ENCODE assay signal across 14 mouse cellular contexts in the genomic region with DNA sequence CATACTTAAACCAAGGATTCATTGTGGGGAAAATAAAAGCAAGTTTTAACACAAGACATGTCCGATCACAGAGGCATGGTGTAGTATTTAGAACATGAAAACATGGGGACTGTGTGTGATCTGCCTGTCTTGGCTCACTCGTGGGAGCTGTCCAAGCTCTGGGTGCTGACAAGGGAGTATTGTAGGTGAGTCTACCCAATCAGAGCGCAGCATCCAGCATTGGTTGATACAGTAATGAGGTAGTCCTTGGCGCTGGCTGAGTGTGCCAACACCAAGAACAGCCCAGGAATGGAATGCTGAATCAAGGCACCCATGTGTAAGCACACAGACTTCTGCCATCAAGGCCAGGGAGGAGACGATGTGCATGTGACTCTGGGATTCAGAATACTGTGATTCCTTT.
DNase-seq lines count a peak whose midpoint lies in the region; ATAC-seq and TF ChIP-seq lines count a peak whose summit lies in the region.
"Had no signal": no experiment of that assay in that cellular context is flagged by ENCODE, and none has a peak within 500 bp of the region (broad histone marks: within the 10 kb centered on the region; RNA-seq: fewer than 3 reads in every experiment).

No protein-coding gene starts in this region.

- H3K36me3 ChIP-seq in forebrain, embryonic 11.5 days (ENCODE audit: control insufficient read depth, insufficient read depth, low read length), result no peaks in the 10 kb centered on the region
- no peaks in the 10 kb centered on the region for H3K36me3 ChIP-seq in forebrain, embryonic 10.5 days (replicated peaks)
- H3K36me3 ChIP-seq in lung, postnatal 0 days (ENCODE audit: insufficient read depth, low read length), result no peaks in the 10 kb centered on the region
- H3K36me3 ChIP-seq in limb, embryonic 10.5 days, result no peaks in the 10 kb centered on the region
- H3K36me3 ChIP-seq: intestine, embryonic 15.5 days; midbrain, embryonic 15.5 days; stomach, embryonic 15.5 days had no signal

- WGBS in forebrain, embryonic 11.5 days, result 67% methylated on average over 5 of the region's 5 CpGs
- 70% methylated on average over 5 of the region's 5 CpGs for WGBS in forebrain, embryonic 10.5 days
- WGBS in lung, postnatal 0 days, result 66% methylated on average over 5 of the region's 5 CpGs
- WGBS in limb, embryonic 10.5 days, result 62% methylated on average over 5 of the region's 5 CpGs

- TF ChIP-seq CTCF in lung, postnatal 0 days (IDR thresholded peaks at IDR 0.05), result no peak

- H3K4me1 ChIP-seq in forebrain, embryonic 11.5 days (replicated peaks; ENCODE audit: control insufficient read depth, insufficient read depth, low read length), result peaks cover 4% of the 10 kb centered on the region
- H3K4me1 ChIP-seq in forebrain, embryonic 10.5 days, result peaks cover 27% of the 10 kb centered on the region
- H3K4me1 ChIP-seq in lung, postnatal 0 days (ENCODE audit: insufficient read depth, low read depth, low read length), result no peaks in the 10 kb centered on the region
- H3K4me1 ChIP-seq in limb, embryonic 10.5 days, result peaks cover 4% of the 10 kb centered on the region
- H3K4me1 ChIP-seq: intestine, embryonic 15.5 days; stomach, embryonic 15.5 days had no signal

- no peaks in the 10 kb centered on the region for H3K27me3 ChIP-seq in forebrain, embryonic 11.5 days (ENCODE audit: control insufficient read depth, insufficient read depth, low read length)
- H3K27me3 ChIP-seq in forebrain, embryonic 10.5 days (ENCODE audit: poor library complexity, severe bottlenecking), result no peaks in the 10 kb centered on the region
- H3K27me3 ChIP-seq in lung, postnatal 0 days (replicated peaks; ENCODE audit: insufficient read depth, low read length), result no peaks in the 10 kb centered on the region
- H3K27me3 ChIP-seq in limb, embryonic 10.5 days (ENCODE audit: low read depth, poor library complexity, severe bottlenecking), result no peaks in the 10 kb centered on the region
- H3K27me3 ChIP-seq: intestine, embryonic 15.5 days; midbrain, embryonic 15.5 days; stomach, embryonic 15.5 days had no signal

- no peaks in the 10 kb centered on the region for H3K9me3 ChIP-seq in forebrain, embryonic 11.5 days (ENCODE audit: control insufficient read depth, low read length)
- no peaks in the 10 kb centered on the region for H3K9me3 ChIP-seq in forebrain, embryonic 10.5 days
- H3K9me3 ChIP-seq in lung, postnatal 0 days (ENCODE audit: low read length), result no peaks in the 10 kb centered on the region
- H3K9me3 ChIP-seq in limb, embryonic 10.5 days (replicated peaks), result no peaks in the 10 kb centered on the region
- H3K9me3 ChIP-seq: intestine, embryonic 15.5 days; midbrain, embryonic 15.5 days; stomach, embryonic 15.5 days had no signal

- no peak overlapping the region for H3K4me3 ChIP-seq in forebrain, embryonic 11.5 days (ENCODE audit: low read depth, low read length)
- no peak overlapping the region for H3K4me3 ChIP-seq in forebrain, embryonic 10.5 days
- no peak overlapping the region for H3K4me3 ChIP-seq in lung, postnatal 0 days (ENCODE audit: low read depth, low read length)
- H3K4me3 ChIP-seq in limb, embryonic 10.5 days, result no peak overlapping the region
- H3K4me3 ChIP-seq: intestine, embryonic 15.5 days; midbrain, embryonic 15.5 days; stomach, embryonic 15.5 days had no signal

- H3K4me2 ChIP-seq in forebrain, embryonic 11.5 days (ENCODE audit: low read depth, low read length, severe bottlenecking), result no peak overlapping the region
- H3K4me2 ChIP-seq in lung, postnatal 0 days (replicated peaks; ENCODE audit: low read depth, low read length), result no peak overlapping the region
- H3K4me2 ChIP-seq: intestine, embryonic 15.5 days; midbrain, embryonic 15.5 days; stomach, embryonic 15.5 days had no signal

- ATAC-seq in forebrain, embryonic 11.5 days (replicated peaks; ENCODE audit: low FRiP score), result no peak
- ATAC-seq in lung, postnatal 0 days, result peak; percentile 26; the same call in 1 of the 2 replicates
- ATAC-seq: intestine, embryonic 15.5 days; liver, postnatal 0 days; midbrain, embryonic 15.5 days had no signal

- no peak for TF ChIP-seq EP300 in lung, postnatal 0 days (IDR thresholded peaks at IDR 0.05)

- H3K27ac ChIP-seq in forebrain, embryonic 11.5 days (ENCODE audit: low read depth, low read length), result no peak overlapping the region
- H3K27ac ChIP-seq in forebrain, embryonic 10.5 days, result no peak overlapping the region
- no peak overlapping the region for H3K27ac ChIP-seq in lung, postnatal 0 days (ENCODE audit: low read length)
- no peak overlapping the region for H3K27ac ChIP-seq in limb, embryonic 10.5 days
- H3K27ac ChIP-seq: intestine, embryonic 15.5 days; midbrain, embryonic 15.5 days; stomach, embryonic 15.5 days had no signal

- peak; percentile 56 for DNase-seq in forebrain, embryonic 11.5 days (ENCODE audit: low spot score)
- DNase-seq in forebrain, embryonic 10.5 days (ENCODE audit: extremely low spot score, low spot score), result no peak
- DNase-seq in lung, postnatal 0 days (ENCODE audit: low spot score), result peak; percentile 8
- DNase-seq in lung, postnatal 25 days (ENCODE audit: low spot score), result no peak
- DNase-seq in ZHBTc4 (ENCODE audit: low read depth, low spot score), result peak; percentile 38
- DNase-seq in limb, embryonic 10.5 days (ENCODE audit: low spot score), result peak; percentile 62
- no peak for DNase-seq in frontal cortex, postnatal 10 days (ENCODE audit: low spot score in 2 of 2)
- DNase-seq in gastrocnemius, postnatal 4 days (ENCODE audit: low spot score in 2 of 2), result no peak
- DNase-seq: cerebellum, adult 18-20 months; gastrocnemius, postnatal 25 days; liver, postnatal 0 days had no signal

- no peak overlapping the region for H3K9ac ChIP-seq in forebrain, embryonic 11.5 days (ENCODE audit: low read length)
- no peak overlapping the region for H3K9ac ChIP-seq in lung, postnatal 0 days (replicated peaks; ENCODE audit: low read depth)
- H3K9ac ChIP-seq: intestine, embryonic 15.5 days; liver, postnatal 0 days; midbrain, embryonic 15.5 days; stomach, embryonic 15.5 days had no signal

Comparison
In these comparisons a context has a peak if more than half of its experiments do, and no peak if none do; other contexts are left out.
1. DNase-seq: peak in forebrain, embryonic 11.5 days (single experiment), lung, postnatal 0 days (single experiment), ZHBTc4 (single experiment) and limb, embryonic 10.5 days (single experiment); none in forebrain, embryonic 10.5 days (single experiment), lung, postnatal 25 days (single experiment), frontal cortex, postnatal 10 days (0 of 2) and gastrocnemius, postnatal 4 days (0 of 2).